Mouse (Mus musculus): ENCODE data around the gene Rac2. TPM values are rescaled to one million over a fixed set of nuclear protein-coding genes. Genes with fewer than 3 reads are reported as not detected.

Rac2 gene
- polyA plus RNA-seq, 1 experiment from 2014 or later, result 2.9 TPM

- H3K9me3 ChIP-seq (replicated peaks), result no peaks in the 10 kb centered on the region; the same call in 1 of the 2 replicates
- 66% methylated on average over 10 of the region's 10 CpGs for WGBS
- no peaks in the 10 kb centered on the region for H3K4me1 ChIP-seq
- no peaks in the 10 kb centered on the region for H3K27me3 ChIP-seq
- H3K36me3 ChIP-seq (ENCODE audit: poor library complexity, severe bottlenecking), result no peaks in the 10 kb centered on the region
- ATAC-seq, result no peak
- no peak overlapping the region for H3K9ac ChIP-seq
- H3K4me2 ChIP-seq, result no peak overlapping the region
- H3K27ac ChIP-seq, result no peak overlapping the region
- H3K4me3 ChIP-seq, result no peak overlapping the region
Measured at GRCm38 (mm10) chr15:78557693-78558535, 14.7 kb downstream of the Rac2 start.

GRCm38 (mm10) chr15:78554545-78555313, 17.9 kb downstream of the Rac2 start:
- H3K4me3 ChIP-seq, result no peak overlapping the region
- WGBS, result 68% methylated on average over 25 of the region's 25 CpGs
- peaks cover 14% of the 10 kb centered on the region for H3K9me3 ChIP-seq (replicated peaks)
- no peak overlapping the region for H3K27ac ChIP-seq
- no peak overlapping the region for H3K9ac ChIP-seq
- H3K4me1 ChIP-seq, result no peaks in the 10 kb centered on the region
- H3K36me3 ChIP-seq (ENCODE audit: poor library complexity, severe bottlenecking), result no peaks in the 10 kb centered on the region
- H3K4me2 ChIP-seq, result no peak overlapping the region
- ATAC-seq, result no peak
- H3K27me3 ChIP-seq, result no peaks in the 10 kb centered on the region

GRCm38 (mm10) chr15:78549189-78549734, 23.3 kb downstream of the Rac2 start:
- Histone ChIP-seq H3K9ac (no peak overlapping the region), H3K27me3 (no peaks in the 10 kb centered on the region), H3K27ac (no peak overlapping the region), H3K36me3 (ENCODE audit: poor library complexity, severe bottlenecking) (no peaks in the 10 kb centered on the region), H3K4me2 (no peak overlapping the region), H3K9me3 (replicated peaks) (peaks cover 14% of the 10 kb centered on the region), H3K4me3 (no peak overlapping the region), H3K4me1 (peaks cover 8% of the 10 kb centered on the region; the same call in 1 of the 2 replicates)
- WGBS, result 83% methylated on average over 4 of the region's 4 CpGs
- no peak for ATAC-seq

GRCm38 (mm10) chr15:78548711-78549110, 23.9 kb downstream of the Rac2 start:
- ATAC-seq, result no peak

GRCm38 (mm10) chr15:78548336-78548665, 24.3 kb downstream of the Rac2 start:
- Histone ChIP-seq H3K27me3 (no peaks in the 10 kb centered on the region), H3K9ac (0 out of 2 replicates have a peak overlapping the region, but pooled peaks have one; percentile 34), H3K36me3 (ENCODE audit: poor library complexity, severe bottlenecking) (no peaks in the 10 kb centered on the region), H3K9me3 (replicated peaks) (peaks cover 14% of the 10 kb centered on the region), H3K27ac (no peak overlapping the region), H3K4me3 (no peak overlapping the region), H3K4me2 (no peak overlapping the region), H3K4me1 (peaks cover 13% of the 10 kb centered on the region; the same call in 1 of the 2 replicates)
- 28% methylated on average over 3 of the region's 3 CpGs for WGBS
- no peak for ATAC-seq

More at GRCm38 (mm10) chr15:78548711-78549110, 23.9 kb downstream of the Rac2 start:
- Histone ChIP-seq H3K9me3 (replicated peaks) (peaks cover 14% of the 10 kb centered on the region), H3K4me2 (no peak overlapping the region), H3K4me1 (peaks cover 12% of the 10 kb centered on the region; the same call in 1 of the 2 replicates), H3K4me3 (no peak overlapping the region), H3K9ac (no peak overlapping the region), H3K27me3 (no peaks in the 10 kb centered on the region), H3K27ac (no peak overlapping the region), H3K36me3 (ENCODE audit: poor library complexity, severe bottlenecking) (no peaks in the 10 kb centered on the region)
- WGBS, result 70% methylated on average over 8 of the region's 8 CpGs

- no peaks in the 10 kb centered on the region for H3K27me3 ChIP-seq
- WGBS, result 50% methylated on average over 5 of the region's 5 CpGs
Measured at GRCm38 (mm10) chr15:78547415-78548335, 24.9 kb downstream of the Rac2 start.

GRCm38 (mm10) chr15:78546060-78546459, 26.5 kb downstream of the Rac2 start:
- WGBS, result 80% methylated on average over 4 of the region's 4 CpGs
- H3K9ac ChIP-seq, result no peak overlapping the region
- H3K9me3 ChIP-seq (replicated peaks), result peaks cover 4% of the 10 kb centered on the region
- H3K4me3 ChIP-seq, result no peak overlapping the region
- ATAC-seq, result no peak
- H3K4me2 ChIP-seq, result no peak overlapping the region
- no peak overlapping the region for H3K27ac ChIP-seq
- no peaks in the 10 kb centered on the region for H3K36me3 ChIP-seq (ENCODE audit: poor library complexity, severe bottlenecking)
- H3K4me1 ChIP-seq, result peaks cover 36% of the 10 kb centered on the region
- H3K27me3 ChIP-seq, result no peaks in the 10 kb centered on the region

More at GRCm38 (mm10) chr15:78547415-78548335, 24.9 kb downstream of the Rac2 start:
- 0 out of 2 replicates have a peak overlapping the region, but pooled peaks have one; percentile 34 for H3K9ac ChIP-seq
- peaks cover 20% of the 10 kb centered on the region for H3K4me1 ChIP-seq
- H3K9me3 ChIP-seq (replicated peaks), result peaks cover 13% of the 10 kb centered on the region
- no peak overlapping the region for H3K27ac ChIP-seq
- H3K4me2 ChIP-seq, result no peak overlapping the region
- H3K36me3 ChIP-seq (ENCODE audit: poor library complexity, severe bottlenecking), result no peaks in the 10 kb centered on the region
- no peak for ATAC-seq
- no peak overlapping the region for H3K4me3 ChIP-seq

GRCm38 (mm10) chr15:78544561-78545001, 28.0 kb downstream of the Rac2 start, which contains the start of gene Sstr3:
Gene Sstr3 (minus strand): TSS chr15:78544685.
- Histone ChIP-seq H3K4me3 (no peak within 1 kb of the TSS), H3K4me1 (peaks cover 37% of the 10 kb centered on the region), H3K4me2 (peak within 1 kb of the TSS; percentile 43), H3K9ac (peak within 1 kb of the TSS; percentile 38), H3K9me3 (replicated peaks) (no peaks in the 10 kb centered on the region), H3K36me3 (ENCODE audit: poor library complexity, severe bottlenecking) (no peaks in the 10 kb centered on the region), H3K27ac (peak within 1 kb of the TSS; percentile 33; the same call in 1 of the 2 replicates), H3K27me3 (no peaks in the 10 kb centered on the region)
- ATAC-seq, result peak; percentile 39
- 11% methylated on average over 14 of the region's 14 CpGs for WGBS

GRCm38 (mm10) chr15:78544041-78544440, 28.5 kb downstream of the Rac2 start:
- ATAC-seq, result no peak
- Histone ChIP-seq H3K27ac (no peak overlapping the region), H3K4me2 (peak overlapping the region; percentile 43), H3K36me3 (ENCODE audit: poor library complexity, severe bottlenecking) (no peaks in the 10 kb centered on the region), H3K9me3 (replicated peaks) (no peaks in the 10 kb centered on the region), H3K4me1 (peaks cover 37% of the 10 kb centered on the region), H3K9ac (peak overlapping the region; percentile 34; the same call in 1 of the 2 replicates), H3K4me3 (no peak overlapping the region), H3K27me3 (no peaks in the 10 kb centered on the region)
- 79% methylated on average over 15 of the region's 15 CpGs for WGBS

GRCm38 (mm10) chr15:78542767-78543303, 29.7 kb downstream of the Rac2 start:
- Histone ChIP-seq H3K27me3 (no peaks in the 10 kb centered on the region), H3K36me3 (ENCODE audit: poor library complexity, severe bottlenecking) (no peaks in the 10 kb centered on the region), H3K4me1 (peaks cover 37% of the 10 kb centered on the region), H3K4me3 (no peak overlapping the region), H3K9ac (no peak overlapping the region), H3K27ac (peak overlapping the region; percentile 35), H3K9me3 (replicated peaks) (no peaks in the 10 kb centered on the region), H3K4me2 (peak overlapping the region; percentile 10)
- 54% methylated on average over 7 of the region's 7 CpGs for WGBS
- peak; percentile 52; the same call in 1 of the 2 replicates for ATAC-seq
